ENCODE assay signal across 15 mouse cellular contexts in genomic region chr11:96293302-96293921, GRCm38 (mm10). TPM values are rescaled to one million over a fixed set of nuclear protein-coding genes. Genes with fewer than 3 reads are reported as not detected.
A peak's percentile ranks its signal among the peaks of the same experiment; 100 is the strongest.
DNase-seq lines count a peak whose midpoint lies in the region; ATAC-seq and TF ChIP-seq lines count a peak whose summit lies in the region.
"Had no signal": no experiment of that assay in that cellular context is flagged by ENCODE, and none has a peak within 500 bp of the region (broad histone marks: within the 10 kb centered on the region; RNA-seq: fewer than 3 reads in every experiment).

No protein-coding gene starts in this region.

- TF ChIP-seq POLR2A in small intestine, adult 2 months (IDR thresholded peaks at IDR 0.05; ENCODE audit: low read depth, low read length) = no peak
- TF ChIP-seq POLR2A in cerebellum, adult 2 months (IDR thresholded peaks at IDR 0.05; ENCODE audit: borderline replicate concordance, insufficient read depth, low read length) = no peak

- peak overlapping the region; percentile 15; the same call in 1 of the 2 replicates for H3K4me2 ChIP-seq in hindbrain, embryonic 13.5 days
- H3K4me2 ChIP-seq: embryonic facial prominence, embryonic 15.5 days had no signal

- WGBS in hindbrain, embryonic 13.5 days = 4% methylated on average over 22 of the region's 22 CpGs
- 8% methylated on average over 22 of the region's 22 CpGs for WGBS in small intestine, adult 2 months
- 2% methylated on average over 22 of the region's 22 CpGs for WGBS in cerebellum, adult 2 months

- DNase-seq in kidney, adult 11 months = peak; percentile 46
- DNase-seq in kidney, adult 9 months = no peak
- DNase-seq in kidney, postnatal 10 days = peak; percentile 69
- DNase-seq in cerebellum, adult 2 months = no peak
- no peak for DNase-seq in frontal cortex, adult 2 months (ENCODE audit: extremely low spot score in 1 of 2, low spot score in 1 of 2)
- no peak for DNase-seq in thymus, postnatal 4 days
- DNase-seq: adrenal gland, adult 8-10 months; cerebellum, adult 18-20 months; layer of hippocampus, postnatal 36 days; lung, adult 18-20 months; thymus, adult 18-20 months had no signal

- H3K4me1 ChIP-seq in hindbrain, embryonic 13.5 days (replicated peaks) = no peaks in the 10 kb centered on the region
- peaks cover 3% of the 10 kb centered on the region; the same call in 1 of the 2 replicates for H3K4me1 ChIP-seq in small intestine, adult 2 months (ENCODE audit: control insufficient read depth, insufficient read depth, insufficient read length, low read length)
- no peaks in the 10 kb centered on the region for H3K4me1 ChIP-seq in cerebellum, adult 2 months (ENCODE audit: control insufficient read depth, insufficient read depth, low read length)

- H3K36me3 ChIP-seq in hindbrain, embryonic 13.5 days = no peaks in the 10 kb centered on the region
- no peaks in the 10 kb centered on the region for H3K36me3 ChIP-seq in small intestine, adult 2 months (ENCODE audit: control insufficient read depth, insufficient read depth, low read length)
- H3K36me3 ChIP-seq: embryonic facial prominence, embryonic 15.5 days had no signal

- peak overlapping the region; percentile 100 for H3K27ac ChIP-seq in hindbrain, embryonic 13.5 days
- peak overlapping the region; percentile 25; the same call in 1 of the 2 replicates for H3K27ac ChIP-seq in small intestine, adult 2 months (ENCODE audit: insufficient read depth, low read depth, low read length)
- no peak overlapping the region for H3K27ac ChIP-seq in cerebellum, adult 2 months (ENCODE audit: insufficient read depth, low read length)
- H3K27ac ChIP-seq: embryonic facial prominence, embryonic 15.5 days had no signal

- TF ChIP-seq CTCF in small intestine, adult 2 months (IDR thresholded peaks at IDR 0.05; ENCODE audit: extremely low read depth, insufficient read length, insufficient replicate concordance, low read depth, low read length) = 0 out of 2 replicates have a peak, but pooled peaks have one; percentile 6
- TF ChIP-seq CTCF in cerebellum, adult 2 months (IDR thresholded peaks at IDR 0.05; ENCODE audit: borderline replicate concordance, insufficient read depth, low read depth, low read length) = no peak

- peaks cover 96% of the 10 kb centered on the region for H3K27me3 ChIP-seq in hindbrain, embryonic 13.5 days
- H3K27me3 ChIP-seq in small intestine, adult 2 months (ENCODE audit: control insufficient read depth, insufficient read depth, low read length) = peaks cover 61% of the 10 kb centered on the region
- peaks cover 23% of the 10 kb centered on the region; the same call in 1 of the 2 replicates for H3K27me3 ChIP-seq in cerebellum, adult 2 months (ENCODE audit: control insufficient read depth, insufficient read depth, low read length)

- H3K9me3 ChIP-seq in hindbrain, embryonic 13.5 days = no peaks in the 10 kb centered on the region
- H3K9me3 ChIP-seq: embryonic facial prominence, embryonic 15.5 days had no signal

- no peak for ATAC-seq in hindbrain, embryonic 13.5 days (ENCODE audit: low FRiP score)
- ATAC-seq: midbrain, embryonic 16.5 days had no signal

- H3K9ac ChIP-seq in hindbrain, embryonic 13.5 days = peak overlapping the region; percentile 99
- H3K9ac ChIP-seq: embryonic facial prominence, embryonic 15.5 days had no signal

- peak overlapping the region; percentile 57 for H3K4me3 ChIP-seq in hindbrain, embryonic 13.5 days
- H3K4me3 ChIP-seq in small intestine, adult 2 months (ENCODE audit: low read depth, low read length) = peak overlapping the region; percentile 66
- no peak overlapping the region for H3K4me3 ChIP-seq in cerebellum, adult 2 months (replicated peaks; ENCODE audit: insufficient read depth, low read depth, low read length)
- H3K4me3 ChIP-seq: embryonic facial prominence, embryonic 15.5 days had no signal

RNA-seq across cellular contexts. Expression of gene Hoxb6, which starts 1.1 kb away (rescaled TPM):
- polyA plus RNA-seq in hindbrain, embryonic 13.5 days (2015; fragmentation: Nextera tagmentation; extraction: Ambion mirVana) = 81.9 and 132 TPM in 2 replicates
- 1.0 and 8.3 TPM in 2 replicates for polyA plus RNA-seq in small intestine, adult 2 months (2012; rRNA removed)
- 1.5 and 3.2 TPM in 2 replicates for polyA plus RNA-seq in cerebellum, adult 2 months (2012; rRNA removed)
- polyA plus RNA-seq in frontal cortex, adult 2 months (2012; rRNA removed) = not detected in 2 replicates
- polyA plus RNA-seq: embryonic facial prominence, embryonic 15.5 days; midbrain, embryonic 16.5 days had no signal

RNA-seq across cellular contexts. Expression of gene Hoxb7, which starts 7.0 kb away (rescaled TPM):
- 21.5 and 33.2 TPM in 2 replicates for polyA plus RNA-seq in hindbrain, embryonic 13.5 days (2015; fragmentation: Nextera tagmentation; extraction: Ambion mirVana)
- polyA plus RNA-seq in small intestine, adult 2 months (2012; rRNA removed) = 0.17 and 1.5 TPM in 2 replicates
- polyA plus RNA-seq in cerebellum, adult 2 months (2012; rRNA removed) = 0.11 TPM in 1 of 2 replicates, not detected in the other
- polyA plus RNA-seq in frontal cortex, adult 2 months (2012; rRNA removed) = not detected in 2 replicates
- polyA plus RNA-seq: embryonic facial prominence, embryonic 15.5 days; midbrain, embryonic 16.5 days had no signal

RNA-seq across cellular contexts. Expression of gene Hoxb5, which starts 9.7 kb away (rescaled TPM):
- polyA plus RNA-seq in hindbrain, embryonic 13.5 days (2015; fragmentation: Nextera tagmentation; extraction: Ambion mirVana) = 196 and 216 TPM in 2 replicates
- polyA plus RNA-seq in small intestine, adult 2 months (2012; rRNA removed) = 1.8 and 3.2 TPM in 2 replicates
- polyA plus RNA-seq in cerebellum, adult 2 months (2012; rRNA removed) = 6.8 and 9.3 TPM in 2 replicates
- 0.11 TPM in 1 of 2 replicates, not detected in the other for polyA plus RNA-seq in frontal cortex, adult 2 months (2012; rRNA removed)
- polyA plus RNA-seq: embryonic facial prominence, embryonic 15.5 days; midbrain, embryonic 16.5 days had no signal

RNA-seq across cellular contexts. Expression of gene Hoxb8, which starts 11.7 kb away (rescaled TPM):
- 19.2 and 27.2 TPM in 2 replicates for polyA plus RNA-seq in hindbrain, embryonic 13.5 days (2015; fragmentation: Nextera tagmentation; extraction: Ambion mirVana)
- 0.38 and 5.3 TPM in 2 replicates for polyA plus RNA-seq in small intestine, adult 2 months (2012; rRNA removed)
- 0.11 and 1.0 TPM in 2 replicates for polyA plus RNA-seq in cerebellum, adult 2 months (2012; rRNA removed)
- 0.06 TPM in 1 of 2 replicates, not detected in the other for polyA plus RNA-seq in frontal cortex, adult 2 months (2012; rRNA removed)
- polyA plus RNA-seq: embryonic facial prominence, embryonic 15.5 days; midbrain, embryonic 16.5 days had no signal

RNA-seq across cellular contexts. Expression of gene Hoxb9, which starts 22.2 kb away (rescaled TPM):
- polyA plus RNA-seq in hindbrain, embryonic 13.5 days (2015; fragmentation: Nextera tagmentation; extraction: Ambion mirVana) = 4.8 and 7.2 TPM in 2 replicates
- polyA plus RNA-seq in small intestine, adult 2 months (2012; rRNA removed) = 0.14 TPM in 1 of 2 replicates, not detected in the other
- polyA plus RNA-seq in cerebellum, adult 2 months (2012; rRNA removed) = not detected in 2 replicates
- polyA plus RNA-seq in frontal cortex, adult 2 months (2012; rRNA removed) = not detected in 2 replicates
- polyA plus RNA-seq: embryonic facial prominence, embryonic 15.5 days; midbrain, embryonic 16.5 days had no signal

Comparison
In these comparisons a context has a peak if more than half of its experiments do, and no peak if none do; other contexts are left out.
1. DNase-seq: peak in kidney, adult 11 months (single experiment) and kidney, postnatal 10 days (single experiment); none in kidney, adult 9 months (single experiment), cerebellum, adult 2 months (0 of 2), frontal cortex, adult 2 months (0 of 2) and thymus, postnatal 4 days (single experiment).
2. RNA of gene Hoxb5, which starts 9.7 kb away (polyA plus RNA-seq): 196 to 216 TPM in hindbrain, embryonic 13.5 days; 6.8 to 9.3 TPM in cerebellum, adult 2 months, 1.8 to 3.2 TPM in small intestine, adult 2 months and 0.11 TPM in frontal cortex, adult 2 months; every median in the first group is over 10 times any median in the second.